Mouse (Mus musculus) stomach, postnatal 0 days (tissue): Measurements from ENCODE around the gene Dact2.

Source experiments
- CTCF ChIP-seq: IDR thresholded peaks from 2 replicates; pipeline ENCODE4 v1.5.1; 2016; ENCODE audit warnings: antibody characterized with exemption, low read depth, mild to moderate bottlenecking, moderate library complexity
- EP300 ChIP-seq: optimal IDR thresholded peaks from 2 replicates; pipeline ENCODE3; 2016; ENCODE audit warnings: antibody characterized with exemption

DNA sequence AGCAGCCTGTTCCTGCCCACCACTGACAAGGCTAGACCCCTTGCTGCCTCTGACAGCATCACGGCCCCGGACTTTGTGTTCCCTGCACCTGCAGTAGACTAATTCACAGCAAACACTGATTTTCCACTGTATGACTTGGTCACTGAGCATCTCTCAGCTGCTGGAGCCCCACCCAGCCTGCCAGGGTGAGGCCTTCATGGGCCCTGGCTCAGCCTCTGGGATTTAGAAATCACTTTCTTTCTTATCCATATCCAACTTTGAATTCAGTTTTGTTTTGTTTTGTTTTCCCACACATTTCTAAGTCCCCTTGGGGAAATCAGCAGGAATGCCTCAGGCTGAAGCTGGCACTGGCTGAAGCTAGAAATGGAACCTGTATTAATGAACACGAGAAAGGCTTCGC lies 20.4 kb downstream of the Dact2 start:
- TF ChIP-seq CTCF (no peak), EP300 (no peak)
